12 mouse cellular contexts compared by ENCODE assay signal in the genomic region with DNA sequence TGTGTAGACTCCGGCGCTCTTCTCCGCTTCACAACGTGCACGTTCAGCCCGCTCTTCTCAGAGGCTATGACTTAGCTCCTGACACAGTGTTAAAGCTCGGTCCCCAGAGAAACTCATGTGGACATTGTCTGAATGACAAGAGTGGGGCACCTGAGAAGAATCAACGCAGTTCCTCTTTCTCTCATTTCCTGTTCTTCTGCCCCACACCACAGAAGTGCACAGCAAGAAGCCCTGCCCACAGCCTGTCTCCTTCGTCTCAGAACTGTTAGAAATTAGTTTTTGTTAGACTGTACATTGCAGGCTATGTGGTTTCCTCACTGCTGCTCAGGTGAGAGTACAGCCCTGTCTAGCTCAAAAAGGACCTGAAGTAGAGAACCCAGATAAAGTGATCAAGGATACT.
"Had no signal": no experiment of that assay in that cellular context is flagged by ENCODE, and none has a peak within 500 bp of the region (broad histone marks: within the 10 kb centered on the region; RNA-seq: fewer than 3 reads in every experiment).

No protein-coding gene starts in this region.

- ATAC-seq: midbrain, embryonic 13.5 days; midbrain, embryonic 15.5 days had no signal

- DNase-seq: lung, adult 18-20 months; lung, embryonic 14.5 days; lung, postnatal 10 days; lung, postnatal 4 days; right cerebral cortex, postnatal 25 days; right cerebral cortex, postnatal 4 days; spleen, adult 18-20 months; thymus, adult 18-20 months; thymus, postnatal 14 days; thymus, postnatal 36 days had no signal
